ENCODE assay signal across 8 mouse cellular contexts in the genomic region with DNA sequence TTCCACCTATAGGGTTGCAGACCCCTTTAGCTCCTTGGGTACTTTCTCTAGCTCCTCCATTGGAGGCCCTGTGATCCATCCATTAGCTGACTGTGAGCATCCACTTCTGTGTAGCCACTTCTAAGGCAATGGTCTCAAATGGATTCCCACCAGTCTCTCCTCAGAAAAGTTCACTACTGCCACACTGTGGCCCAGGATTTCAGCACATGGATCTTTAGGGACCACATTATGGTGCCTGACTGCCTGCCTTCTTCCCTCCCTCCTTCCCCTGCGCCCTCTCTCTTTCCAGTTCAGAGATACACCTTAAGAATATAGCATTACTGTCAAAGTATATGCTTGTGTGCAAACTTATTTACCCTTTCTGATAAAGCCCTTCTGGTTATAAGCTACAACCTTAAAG.
A peak's percentile ranks its signal among the peaks of the same experiment; 100 is the strongest.
DNase-seq lines count a peak whose midpoint lies in the region; ATAC-seq lines count a peak whose summit lies in the region.
"Had no signal": no experiment of that assay in that cellular context is flagged by ENCODE, and none has a peak within 500 bp of the region (broad histone marks: within the 10 kb centered on the region; RNA-seq: fewer than 3 reads in every experiment).

No protein-coding gene starts in this region.

- no peaks in the 10 kb centered on the region for H3K4me1 ChIP-seq in limb, embryonic 11.5 days (ENCODE audit: control insufficient read depth, insufficient read depth, low read length)
- peaks cover 9% of the 10 kb centered on the region for H3K4me1 ChIP-seq in limb, embryonic 10.5 days
- H3K4me1 ChIP-seq in forebrain, embryonic 14.5 days (ENCODE audit: control insufficient read depth, insufficient read depth, low read length) = no peaks in the 10 kb centered on the region
- H3K4me1 ChIP-seq in intestine, embryonic 15.5 days (replicated peaks) = no peaks in the 10 kb centered on the region
- H3K4me1 ChIP-seq: embryonic facial prominence, embryonic 13.5 days had no signal

- no peak overlapping the region for H3K4me3 ChIP-seq in limb, embryonic 11.5 days (ENCODE audit: low read depth, low read length)
- H3K4me3 ChIP-seq in limb, embryonic 10.5 days = no peak overlapping the region
- no peak overlapping the region for H3K4me3 ChIP-seq in forebrain, embryonic 14.5 days (ENCODE audit: low read depth, low read length)
- H3K4me3 ChIP-seq in intestine, embryonic 15.5 days (replicated peaks) = no peak overlapping the region
- H3K4me3 ChIP-seq: embryonic facial prominence, embryonic 13.5 days had no signal

- DNase-seq in limb, embryonic 11.5 days (ENCODE audit: low spot score) = peak; percentile 31
- DNase-seq in limb, embryonic 10.5 days (ENCODE audit: low spot score) = no peak
- DNase-seq in adrenal gland, postnatal 36 days = peak; percentile 29 to 30
- peak; percentile 49 for DNase-seq in forebrain, embryonic 14.5 days (ENCODE audit: low spot score)
- DNase-seq in mesoderm, embryonic 11.5 days (ENCODE audit: low read depth, low spot score) = peak; percentile 19
- no peak for DNase-seq in gastrocnemius, postnatal 25 days

- H3K4me2 ChIP-seq in limb, embryonic 11.5 days (ENCODE audit: low read depth, severe bottlenecking) = no peak overlapping the region
- no peak overlapping the region for H3K4me2 ChIP-seq in forebrain, embryonic 14.5 days (ENCODE audit: low read length)
- no peak overlapping the region for H3K4me2 ChIP-seq in intestine, embryonic 15.5 days (replicated peaks)
- H3K4me2 ChIP-seq: embryonic facial prominence, embryonic 13.5 days had no signal

- no peak overlapping the region for H3K9ac ChIP-seq in limb, embryonic 11.5 days (ENCODE audit: low read length)
- no peak overlapping the region for H3K9ac ChIP-seq in forebrain, embryonic 14.5 days (ENCODE audit: low read length)
- H3K9ac ChIP-seq in intestine, embryonic 15.5 days = no peak overlapping the region
- H3K9ac ChIP-seq: embryonic facial prominence, embryonic 13.5 days had no signal

- H3K9me3 ChIP-seq in limb, embryonic 11.5 days (ENCODE audit: control insufficient read depth, low read length) = no peaks in the 10 kb centered on the region
- H3K9me3 ChIP-seq in limb, embryonic 10.5 days (replicated peaks) = no peaks in the 10 kb centered on the region
- no peaks in the 10 kb centered on the region for H3K9me3 ChIP-seq in forebrain, embryonic 14.5 days (replicated peaks; ENCODE audit: control insufficient read depth, low read length)
- no peaks in the 10 kb centered on the region for H3K9me3 ChIP-seq in intestine, embryonic 15.5 days
- H3K9me3 ChIP-seq: embryonic facial prominence, embryonic 13.5 days had no signal

- H3K36me3 ChIP-seq in limb, embryonic 11.5 days (ENCODE audit: control insufficient read depth, insufficient read depth, low read length) = no peaks in the 10 kb centered on the region
- no peaks in the 10 kb centered on the region for H3K36me3 ChIP-seq in limb, embryonic 10.5 days
- H3K36me3 ChIP-seq in forebrain, embryonic 14.5 days (ENCODE audit: control insufficient read depth, insufficient read depth, low read length) = no peaks in the 10 kb centered on the region
- no peaks in the 10 kb centered on the region for H3K36me3 ChIP-seq in intestine, embryonic 15.5 days
- H3K36me3 ChIP-seq: embryonic facial prominence, embryonic 13.5 days had no signal

- no peak overlapping the region for H3K27ac ChIP-seq in limb, embryonic 11.5 days (replicated peaks; ENCODE audit: low read depth, low read length)
- no peak overlapping the region for H3K27ac ChIP-seq in limb, embryonic 10.5 days
- no peak overlapping the region for H3K27ac ChIP-seq in forebrain, embryonic 14.5 days (ENCODE audit: low read depth, low read length)
- no peak overlapping the region for H3K27ac ChIP-seq in intestine, embryonic 15.5 days
- H3K27ac ChIP-seq: embryonic facial prominence, embryonic 13.5 days had no signal

- 50% methylated on average over 1 of the region's 1 CpGs for WGBS in limb, embryonic 11.5 days
- WGBS in limb, embryonic 10.5 days = 53% methylated on average over 1 of the region's 1 CpGs
- 32% methylated on average over 1 of the region's 1 CpGs for WGBS in forebrain, embryonic 14.5 days
- WGBS in intestine, embryonic 15.5 days = 52% methylated on average over 1 of the region's 1 CpGs

- no peaks in the 10 kb centered on the region for H3K27me3 ChIP-seq in limb, embryonic 11.5 days (ENCODE audit: control insufficient read depth, insufficient read depth, low read length)
- H3K27me3 ChIP-seq in limb, embryonic 10.5 days (ENCODE audit: low read depth, poor library complexity, severe bottlenecking) = no peaks in the 10 kb centered on the region
- no peaks in the 10 kb centered on the region for H3K27me3 ChIP-seq in forebrain, embryonic 14.5 days (replicated peaks; ENCODE audit: control insufficient read depth, insufficient read depth, low read length)
- H3K27me3 ChIP-seq in intestine, embryonic 15.5 days (replicated peaks) = no peaks in the 10 kb centered on the region
- H3K27me3 ChIP-seq: embryonic facial prominence, embryonic 13.5 days had no signal

- no peak for ATAC-seq in limb, embryonic 11.5 days (ENCODE audit: insufficient number of reproducible peaks, low FRiP score, low TSS enrichment, low read depth)
- 0 out of 2 replicates have a peak, but pooled peaks have one; percentile 44 for ATAC-seq in forebrain, embryonic 14.5 days
- ATAC-seq in intestine, embryonic 15.5 days = no peak

Comparison
In these comparisons a context has a peak if more than half of its experiments do, and no peak if none do; other contexts are left out.
1. DNase-seq: peak in limb, embryonic 11.5 days (single experiment), adrenal gland, postnatal 36 days (2 of 2), forebrain, embryonic 14.5 days (single experiment) and mesoderm, embryonic 11.5 days (single experiment); none in limb, embryonic 10.5 days (single experiment) and gastrocnemius, postnatal 25 days (single experiment).